Mouse (Mus musculus) c-Kit-positive CD71-positive TER-119-positive erythroid progenitor cells, embryonic 14.5 days (primary cell): ENCODE data around the gene Zfp871.
A peak's percentile ranks its signal among the peaks of the same experiment; 100 is the strongest.

Experiments used
- DNase-seq: peaks from one replicate; pipeline ENCODE4 v3.0.0-alpha.2; 2013; ENCODE audit warnings: low spot score

The Zfp871 gene

DNA sequence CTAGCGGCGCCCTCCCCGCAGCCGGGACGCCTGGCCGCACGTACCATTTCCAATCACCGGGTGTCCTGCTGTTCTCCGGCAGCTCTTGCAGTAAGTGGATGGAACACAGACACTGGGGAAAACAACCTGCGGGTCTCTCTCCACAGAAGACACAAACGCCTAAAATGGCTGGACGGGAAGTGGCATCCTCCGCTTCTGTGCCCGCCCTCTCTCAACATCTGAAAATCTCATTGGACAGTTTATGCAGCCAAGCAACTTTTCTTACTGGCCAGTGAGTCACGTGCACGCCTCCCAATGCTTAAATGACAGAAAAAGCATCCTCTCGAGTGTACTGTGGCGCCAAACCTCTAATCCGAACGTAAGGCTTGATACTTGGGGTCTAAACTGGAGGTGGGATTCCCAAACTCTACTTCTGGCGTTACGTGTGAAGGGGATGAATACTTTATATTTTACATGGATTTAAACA, at the start of gene Zfp871:
Gene Zfp871 (minus strand): TSS at position 194 of the 466 bp plus-strand sequence.
- peak; percentile 91 for DNase-seq

GRCm38 (mm10) chr17:32830418-32830782, 42.3 kb upstream of the Zfp871 start:
- no peak for DNase-seq

DNA sequence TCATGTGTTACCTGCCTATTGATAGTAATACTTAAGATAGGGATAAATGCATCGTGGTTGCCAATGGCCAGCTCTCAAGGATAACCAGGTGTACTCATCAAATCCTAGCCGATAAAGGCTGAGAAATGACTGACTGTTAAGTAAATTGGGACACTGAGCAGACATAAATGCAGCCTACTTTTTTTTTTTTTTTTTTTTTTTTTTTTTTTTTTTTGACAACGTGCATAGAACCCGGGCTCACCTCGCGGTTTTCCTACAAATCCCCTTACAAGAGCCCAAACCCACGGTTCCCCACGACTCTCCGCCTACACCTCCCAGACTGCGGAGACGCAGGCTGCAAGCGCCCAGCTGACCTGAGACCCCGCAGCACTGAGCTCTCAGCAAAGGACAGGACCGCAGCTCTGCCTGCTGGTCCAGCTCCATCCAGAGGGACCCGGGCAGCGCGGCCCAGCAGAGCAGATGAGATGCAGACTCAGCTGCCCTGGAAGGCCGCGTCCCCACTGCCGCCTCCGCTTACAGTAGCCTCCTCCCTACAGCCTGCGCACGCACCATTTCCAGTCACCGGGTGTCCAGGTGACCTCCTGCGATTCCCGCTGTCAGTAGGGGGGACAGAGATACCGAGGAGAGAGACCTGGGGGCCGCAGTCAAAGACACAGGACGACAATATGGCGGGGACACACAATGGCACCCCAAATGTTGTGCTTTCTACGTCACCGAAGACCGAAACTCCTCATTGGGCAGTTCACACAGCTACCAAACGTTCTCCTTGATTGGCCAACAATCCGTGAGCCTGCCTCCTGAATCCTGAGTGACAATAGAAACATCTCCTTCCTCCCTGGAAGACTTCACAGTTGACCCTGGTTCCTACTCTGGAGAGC, 41.7 kb upstream of the Zfp871 start, which contains the start of gene Zfp799:
Gene Zfp799 (minus strand): TSS at position 722 of the 878 bp plus-strand sequence.
- peak; percentile 76 for DNase-seq

- no peak for DNase-seq
Measured at GRCm38 (mm10) chr17:32816074-32816784, 28.1 kb upstream of the Zfp871 start.

DNA sequence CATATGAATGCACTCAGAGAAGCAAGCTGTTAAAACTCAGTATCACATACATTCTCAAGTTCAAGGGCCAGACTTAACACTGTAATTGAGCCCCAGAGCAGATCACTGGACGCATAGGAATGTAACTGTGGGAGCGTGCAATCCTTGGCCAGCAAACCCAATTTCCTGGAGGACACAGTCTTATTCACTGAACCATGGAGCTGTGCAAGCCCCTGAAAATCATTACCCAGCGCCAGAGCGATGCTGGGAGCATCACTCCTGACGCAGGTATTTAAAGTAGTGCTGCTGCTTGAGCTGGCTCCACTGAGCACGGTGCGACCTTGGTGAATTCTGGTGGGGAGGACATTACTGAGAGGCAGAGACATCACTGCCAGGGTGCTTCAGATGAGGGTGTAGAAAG, 26.0 kb upstream of the Zfp871 start:
- no peak for DNase-seq

DNA sequence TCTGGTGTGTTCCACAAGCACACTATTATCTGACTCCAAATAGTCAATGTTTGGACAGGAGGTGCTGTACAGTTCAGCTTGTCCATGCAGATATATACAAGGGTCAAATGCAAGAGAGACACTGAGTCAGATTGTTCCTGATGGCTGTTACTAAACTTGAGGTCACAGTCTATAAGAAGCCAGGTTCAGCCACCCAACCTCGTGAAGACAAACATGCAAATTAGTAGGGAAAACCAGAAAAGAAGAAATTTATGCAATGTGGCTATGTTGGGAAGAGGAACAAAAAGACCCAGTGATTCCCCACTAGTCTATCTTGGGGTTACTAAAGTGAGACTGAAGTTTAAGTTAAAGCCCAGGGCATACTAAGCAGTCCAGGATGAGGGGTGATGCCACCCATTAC, 22.6 kb upstream of the Zfp871 start:
- DNase-seq, result no peak

- DNase-seq, result no peak
Measured at GRCm38 (mm10) chr17:32809544-32810374, 21.7 kb upstream of the Zfp871 start, which contains the start of gene Zfp811. Gene Zfp811, minus strand, starts transcription at chr17:32809931.

- no peak for DNase-seq
Measured at GRCm38 (mm10) chr17:32808921-32809320, 20.8 kb upstream of the Zfp871 start.

DNA sequence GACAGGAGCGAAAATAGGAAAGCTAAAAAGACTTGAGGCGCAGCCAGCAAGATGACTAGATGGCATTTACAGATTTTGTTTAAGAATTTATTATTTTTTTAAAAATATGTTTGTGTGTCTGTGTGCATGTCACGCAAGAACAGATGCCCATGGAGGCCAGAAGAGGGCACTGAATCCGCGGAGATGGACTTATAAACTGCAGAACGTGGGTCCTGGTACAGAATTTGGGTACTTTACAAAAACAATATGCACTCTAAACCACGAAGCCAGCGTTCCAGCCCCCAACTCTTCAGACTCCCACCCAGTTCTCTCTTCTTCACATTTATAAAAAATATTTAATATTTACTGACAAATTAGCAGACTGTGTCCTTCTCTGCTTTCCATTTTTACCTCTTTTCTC, 1.2 kb upstream of the Zfp871 start:
- DNase-seq, result no peak

DNA sequence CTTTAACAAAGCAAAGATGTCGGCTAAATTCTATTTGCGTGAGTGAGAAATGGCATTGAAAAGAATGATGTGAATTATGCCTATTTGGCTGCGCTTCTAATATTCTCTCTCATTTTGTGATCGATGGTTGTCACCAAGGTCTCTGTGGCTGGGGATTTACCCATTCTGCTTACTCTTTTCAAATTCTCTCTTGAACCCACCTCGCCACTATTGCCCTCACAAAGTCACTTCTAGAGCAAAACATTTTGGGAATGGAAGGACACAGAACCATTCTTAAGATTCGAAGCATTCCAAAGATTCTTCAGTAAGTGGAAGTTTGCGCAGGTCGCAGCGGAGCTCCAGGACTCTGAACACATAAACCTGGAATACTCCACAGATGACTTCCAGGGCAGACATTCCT, 489 bp upstream of the Zfp871 start:
- no peak for DNase-seq

- DNase-seq, result peak; percentile 42
Measured at GRCm38 (mm10) chr17:32787436-32788093, 522 bp downstream of the Zfp871 start.

GRCm38 (mm10) chr17:32786944-32787343, 1.1 kb downstream of the Zfp871 start:
- DNase-seq, result no peak

DNA sequence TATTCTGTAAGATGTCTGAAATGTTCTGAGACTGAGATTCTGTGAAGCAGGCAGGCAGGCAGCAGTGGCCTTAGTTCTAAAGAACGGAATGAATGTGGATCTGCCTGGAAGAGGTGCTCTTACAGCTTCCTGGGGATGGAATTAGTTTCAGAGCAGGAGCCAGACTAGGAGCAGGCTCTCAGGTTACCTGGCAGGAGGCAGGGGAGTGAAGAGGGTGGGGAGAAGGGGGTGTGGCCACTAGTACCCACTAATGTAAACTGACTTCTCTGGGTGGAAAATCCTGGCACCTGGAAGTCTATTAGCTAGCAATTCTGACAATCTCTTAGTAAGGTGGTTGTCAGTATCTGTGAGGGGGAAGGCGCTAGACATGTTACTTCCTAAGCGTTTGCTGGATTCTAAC, 2.4 kb downstream of the Zfp871 start:
- DNase-seq, result no peak

- no peak for DNase-seq
Measured at GRCm38 (mm10) chr17:32777564-32777963, 10.5 kb downstream of the Zfp871 start.

DNA sequence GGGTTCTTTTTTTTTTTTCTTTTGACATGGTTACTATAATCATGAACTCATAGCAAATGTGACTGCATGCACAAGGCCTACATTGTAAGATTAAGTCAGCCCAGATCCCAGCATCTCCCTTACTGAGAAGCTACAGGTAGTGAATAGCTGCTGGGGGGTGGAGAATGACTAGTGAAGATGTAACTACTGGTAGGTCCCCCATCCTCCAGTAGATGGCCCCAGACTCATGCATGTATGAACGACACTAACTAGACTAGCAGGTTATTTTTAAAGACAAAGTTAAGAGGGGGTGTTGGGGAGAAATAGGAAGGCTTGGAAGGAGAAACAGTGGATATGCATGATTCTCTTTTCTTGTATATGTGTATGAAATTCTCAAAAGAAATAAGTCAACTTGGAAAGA, 16.9 kb downstream of the Zfp871 start:
- no peak for DNase-seq

GRCm38 (mm10) chr17:32766422-32766821, 21.7 kb downstream of the Zfp871 start:
- DNase-seq, result no peak

GRCm38 (mm10) chr17:32757331-32757730, 30.8 kb downstream of the Zfp871 start:
- no peak for DNase-seq

DNA sequence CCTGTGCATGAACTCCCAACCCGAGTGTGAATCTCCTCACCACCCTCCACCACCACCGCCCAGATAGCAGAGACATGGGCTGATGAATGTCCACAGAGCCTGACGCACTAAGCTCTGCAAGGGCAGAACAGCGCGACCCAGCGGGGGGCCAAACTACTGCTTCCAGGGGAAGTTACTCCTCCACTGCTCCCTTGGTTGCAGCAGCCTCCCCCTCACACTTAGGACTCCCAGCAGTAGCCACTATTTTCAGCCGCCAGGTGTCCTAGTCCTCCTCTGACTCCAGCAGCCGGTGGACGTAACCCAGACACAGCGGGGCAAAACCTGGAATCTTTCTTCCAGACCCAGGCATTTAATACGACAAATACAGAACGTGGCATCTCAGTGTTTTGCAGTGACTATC, 34.5 kb downstream of the Zfp871 start:
- no peak for DNase-seq

DNA sequence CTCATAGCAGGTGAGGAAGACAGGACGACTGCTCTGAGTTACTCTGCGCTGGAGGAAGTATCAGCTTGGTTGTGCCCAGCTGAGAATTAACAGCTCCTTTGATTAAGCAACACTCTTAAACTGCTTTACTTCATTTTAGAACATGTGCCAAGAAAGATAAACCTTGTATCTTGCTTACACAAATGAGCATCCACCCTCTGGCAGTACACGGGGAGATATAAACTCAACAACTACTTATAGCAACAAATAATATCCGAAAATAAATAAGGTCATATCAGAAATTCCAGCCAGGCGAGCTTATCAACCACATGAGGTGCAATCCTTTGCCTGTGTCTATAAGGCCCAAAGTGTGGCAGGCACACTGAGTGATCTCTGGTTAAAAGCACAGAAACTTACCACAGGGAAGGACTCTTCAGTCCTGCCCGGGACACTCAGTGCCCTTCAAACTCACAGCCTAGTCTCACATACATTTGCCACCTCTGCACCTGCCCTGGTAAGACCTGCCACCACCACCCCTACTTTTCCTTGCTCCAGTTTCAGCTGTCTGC, 35.2 kb downstream of the Zfp871 start:
- no peak for DNase-seq

- DNase-seq, result no peak
Measured at GRCm38 (mm10) chr17:32750611-32751010, 37.5 kb downstream of the Zfp871 start.

GRCm38 (mm10) chr17:32741057-32741456, 47.0 kb downstream of the Zfp871 start:
- no peak for DNase-seq
